Mouse (Mus musculus): Measurements from ENCODE around the gene Pigo. TPM values are rescaled to one million over a fixed set of nuclear protein-coding genes. Genes with fewer than 3 reads are reported as not detected.
A peak's percentile ranks its signal among the peaks of the same experiment; 100 is the strongest.

The Pigo gene
- polyA plus RNA-seq, 1 experiment from 2014 or later, result 13.2 TPM

- Histone ChIP-seq H3K9ac (ENCODE audit: low read depth, low read length) (peak overlapping the region; percentile 84), H3K36me3 (ENCODE audit: control insufficient read depth, insufficient read depth, low read length) (0 out of 2 replicates have a peak, but pooled peaks cover 8% of the 10 kb centered on the region), H3K27me3 (ENCODE audit: control insufficient read depth, insufficient read depth, low read length) (no peaks in the 10 kb centered on the region), H3K4me3 (ENCODE audit: low read depth, low read length) (peak overlapping the region; percentile 79), H3K4me2 (peak overlapping the region; percentile 89), H3K4me1 (ENCODE audit: control insufficient read depth, insufficient read depth, low read length) (peaks cover 29% of the 10 kb centered on the region), H3K27ac (ENCODE audit: low read depth, low read length) (peak overlapping the region; percentile 87), H3K9me3 (replicated peaks; ENCODE audit: control insufficient read depth, low read length) (no peaks in the 10 kb centered on the region)
- under 1% methylated on average over 25 of the region's 25 CpGs for WGBS (ENCODE audit: insufficient replicate concordance)
- peak; percentile 96 for ATAC-seq (replicated peaks; ENCODE audit: insufficient number of reproducible peaks, low FRiP score, low TSS enrichment)
Measured at GRCm38 (mm10) chr4:43040114-43040572, 14.5 kb upstream of the Pigo start.

- H3K9me3 ChIP-seq (replicated peaks; ENCODE audit: control insufficient read depth, low read length), result no peaks in the 10 kb centered on the region
- no peaks in the 10 kb centered on the region for H3K27me3 ChIP-seq (ENCODE audit: control insufficient read depth, insufficient read depth, low read length)
- peak overlapping the region; percentile 89 for H3K4me2 ChIP-seq
- peak; percentile 6 for ATAC-seq (replicated peaks; ENCODE audit: insufficient number of reproducible peaks, low FRiP score, low TSS enrichment)
- H3K9ac ChIP-seq (ENCODE audit: low read depth, low read length), result peak overlapping the region; percentile 84
- 2% methylated on average over 11 of the region's 11 CpGs for WGBS (ENCODE audit: insufficient replicate concordance)
- peak overlapping the region; percentile 79 for H3K4me3 ChIP-seq (ENCODE audit: low read depth, low read length)
- peak overlapping the region; percentile 87 for H3K27ac ChIP-seq (ENCODE audit: low read depth, low read length)
- 0 out of 2 replicates have a peak, but pooled peaks cover 8% of the 10 kb centered on the region for H3K36me3 ChIP-seq (ENCODE audit: control insufficient read depth, insufficient read depth, low read length)
- H3K4me1 ChIP-seq (ENCODE audit: control insufficient read depth, insufficient read depth, low read length), result peaks cover 24% of the 10 kb centered on the region
Measured at GRCm38 (mm10) chr4:43039609-43040008, 14.0 kb upstream of the Pigo start.

DNA sequence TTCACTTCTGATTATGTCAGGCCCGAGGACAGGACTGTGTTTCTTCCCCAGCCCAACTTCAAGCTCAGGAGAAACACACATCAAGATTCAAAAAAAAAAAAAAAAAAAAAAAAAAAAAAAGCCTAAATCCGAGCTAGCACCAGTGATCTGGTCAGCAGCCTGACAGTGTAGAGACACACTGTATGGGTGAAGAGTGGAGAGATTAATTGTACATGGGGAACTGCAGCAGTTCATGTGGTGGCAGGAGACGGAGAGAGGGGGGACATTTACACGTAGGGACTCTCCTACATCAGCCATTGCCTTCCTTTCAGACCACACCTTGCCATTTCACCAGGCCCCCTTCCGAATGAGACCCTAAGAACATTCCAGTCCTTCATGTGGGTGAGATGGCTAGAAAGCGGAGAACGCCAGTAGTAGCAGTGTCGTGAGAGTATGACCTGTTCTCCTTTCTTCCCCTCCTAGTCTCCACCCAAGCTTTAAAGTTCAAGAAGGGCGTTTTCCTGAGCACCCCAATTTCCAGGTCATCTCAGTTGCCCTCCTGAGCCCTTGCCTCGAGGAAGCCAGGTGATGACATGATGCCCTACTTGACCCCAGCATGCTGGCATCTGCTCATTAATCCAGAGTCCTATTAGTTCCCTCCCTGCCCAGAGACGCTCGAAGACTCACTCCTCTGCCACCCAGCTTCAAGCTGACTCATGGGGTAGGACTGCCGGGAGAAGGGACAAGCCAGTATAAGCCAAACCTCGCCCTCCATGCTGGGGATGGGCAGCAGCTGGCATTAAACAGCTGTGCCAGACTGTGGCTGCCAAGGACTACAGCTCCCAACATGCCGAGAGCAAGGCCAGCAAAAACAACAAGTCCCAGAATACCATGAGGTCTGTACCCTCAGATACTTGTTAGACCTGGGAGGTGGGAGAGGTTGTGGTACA lies 13.2 kb upstream of the Pigo start:
- Histone ChIP-seq H3K4me1 (ENCODE audit: control insufficient read depth, insufficient read depth, low read length) (peaks cover 16% of the 10 kb centered on the region), H3K27ac (ENCODE audit: low read depth, low read length) (peak overlapping the region; percentile 87), H3K4me2 (peak overlapping the region; percentile 89), H3K4me3 (ENCODE audit: low read depth, low read length) (peak overlapping the region; percentile 79), H3K9me3 (replicated peaks; ENCODE audit: control insufficient read depth, low read length) (no peaks in the 10 kb centered on the region), H3K9ac (ENCODE audit: low read depth, low read length) (peak overlapping the region; percentile 84), H3K27me3 (ENCODE audit: control insufficient read depth, insufficient read depth, low read length) (no peaks in the 10 kb centered on the region), H3K36me3 (ENCODE audit: control insufficient read depth, insufficient read depth, low read length) (0 out of 2 replicates have a peak, but pooled peaks cover 11% of the 10 kb centered on the region)
- no peak for ATAC-seq (replicated peaks; ENCODE audit: insufficient number of reproducible peaks, low FRiP score, low TSS enrichment)
- 44% methylated on average over 15 of the region's 15 CpGs for WGBS (ENCODE audit: insufficient replicate concordance)

- H3K9ac ChIP-seq (ENCODE audit: low read depth, low read length), result no peak overlapping the region
- peak overlapping the region; percentile 87 for H3K27ac ChIP-seq (ENCODE audit: low read depth, low read length)
- peak overlapping the region; percentile 15 for H3K4me3 ChIP-seq (ENCODE audit: low read depth, low read length)
- H3K4me2 ChIP-seq, result peak overlapping the region; percentile 89
- ATAC-seq (replicated peaks; ENCODE audit: insufficient number of reproducible peaks, low FRiP score, low TSS enrichment), result no peak
- H3K4me1 ChIP-seq (ENCODE audit: control insufficient read depth, insufficient read depth, low read length), result peaks cover 15% of the 10 kb centered on the region
- 39% methylated on average over 4 of the region's 4 CpGs for WGBS (ENCODE audit: insufficient replicate concordance)
- H3K9me3 ChIP-seq (replicated peaks; ENCODE audit: control insufficient read depth, low read length), result no peaks in the 10 kb centered on the region
- 0 out of 2 replicates have a peak, but pooled peaks cover 14% of the 10 kb centered on the region for H3K36me3 ChIP-seq (ENCODE audit: control insufficient read depth, insufficient read depth, low read length)
- H3K27me3 ChIP-seq (ENCODE audit: control insufficient read depth, insufficient read depth, low read length), result no peaks in the 10 kb centered on the region
Measured at GRCm38 (mm10) chr4:43037860-43038566, 12.4 kb upstream of the Pigo start.

DNA sequence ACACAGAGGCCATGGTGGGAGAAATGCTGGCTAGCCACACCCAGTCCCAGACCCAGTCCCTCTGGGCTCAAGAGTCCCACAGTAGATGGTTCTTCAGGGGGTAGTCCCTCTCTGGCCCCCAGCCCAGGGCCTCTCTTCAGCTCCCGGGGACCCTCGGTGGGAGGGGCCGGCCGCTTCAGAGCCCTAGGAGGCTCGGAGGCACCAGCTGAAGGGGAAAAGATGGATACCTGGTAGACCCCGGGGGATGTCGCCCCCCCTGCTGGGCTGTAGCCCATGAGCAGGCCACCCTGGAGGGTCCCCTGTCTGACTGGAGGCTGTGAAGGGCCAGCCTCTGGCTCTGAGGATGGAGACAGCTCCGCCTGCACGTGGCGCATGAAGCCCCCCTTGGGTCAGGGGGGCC lies 10.7 kb upstream of the Pigo start:
- Histone ChIP-seq H3K4me2 (peak overlapping the region; percentile 53; the same call in 1 of the 2 replicates), H3K36me3 (ENCODE audit: control insufficient read depth, insufficient read depth, low read length) (0 out of 2 replicates have a peak, but pooled peaks cover 14% of the 10 kb centered on the region), H3K27ac (ENCODE audit: low read depth, low read length) (no peak overlapping the region), H3K27me3 (ENCODE audit: control insufficient read depth, insufficient read depth, low read length) (no peaks in the 10 kb centered on the region), H3K9me3 (replicated peaks; ENCODE audit: control insufficient read depth, low read length) (no peaks in the 10 kb centered on the region), H3K4me1 (ENCODE audit: control insufficient read depth, insufficient read depth, low read length) (peaks cover 20% of the 10 kb centered on the region), H3K4me3 (ENCODE audit: low read depth, low read length) (no peak overlapping the region), H3K9ac (ENCODE audit: low read depth, low read length) (no peak overlapping the region)
- 85% methylated on average over 10 of the region's 10 CpGs for WGBS (ENCODE audit: insufficient replicate concordance)
- no peak for ATAC-seq (replicated peaks; ENCODE audit: insufficient number of reproducible peaks, low FRiP score, low TSS enrichment)

DNA sequence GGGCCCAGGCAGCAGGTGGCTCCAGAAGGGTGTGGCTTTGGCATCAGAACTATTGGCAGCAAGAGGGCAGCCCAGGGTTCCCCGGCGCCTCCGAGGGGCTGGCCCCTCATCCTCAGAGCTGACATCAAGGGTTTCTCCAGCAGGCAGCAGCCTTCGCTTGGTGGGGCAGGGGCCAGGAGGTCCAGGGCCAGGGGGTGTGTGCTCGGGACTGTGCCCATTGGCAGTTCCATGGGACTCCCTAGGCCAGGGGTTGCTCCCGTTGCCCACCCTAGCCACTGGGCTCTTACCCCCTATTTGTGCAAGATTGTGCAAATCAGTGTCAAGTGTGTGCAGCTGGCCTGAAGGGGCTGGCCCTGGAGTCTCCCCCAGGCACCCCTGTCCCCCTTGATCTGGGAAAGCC lies 10.2 kb upstream of the Pigo start:
- Histone ChIP-seq H3K4me1 (ENCODE audit: control insufficient read depth, insufficient read depth, low read length) (peaks cover 20% of the 10 kb centered on the region), H3K27ac (ENCODE audit: low read depth, low read length) (no peak overlapping the region), H3K4me2 (no peak overlapping the region), H3K36me3 (ENCODE audit: control insufficient read depth, insufficient read depth, low read length) (0 out of 2 replicates have a peak, but pooled peaks cover 14% of the 10 kb centered on the region), H3K27me3 (ENCODE audit: control insufficient read depth, insufficient read depth, low read length) (no peaks in the 10 kb centered on the region), H3K9me3 (replicated peaks; ENCODE audit: control insufficient read depth, low read length) (no peaks in the 10 kb centered on the region), H3K4me3 (ENCODE audit: low read depth, low read length) (no peak overlapping the region), H3K9ac (ENCODE audit: low read depth, low read length) (no peak overlapping the region)
- WGBS (ENCODE audit: insufficient replicate concordance), result 88% methylated on average over 6 of the region's 6 CpGs
- no peak for ATAC-seq (replicated peaks; ENCODE audit: insufficient number of reproducible peaks, low FRiP score, low TSS enrichment)

- H3K4me2 ChIP-seq, result no peak overlapping the region
- no peak for ATAC-seq (replicated peaks; ENCODE audit: insufficient number of reproducible peaks, low FRiP score, low TSS enrichment)
- H3K4me1 ChIP-seq (ENCODE audit: control insufficient read depth, insufficient read depth, low read length), result peaks cover 15% of the 10 kb centered on the region; the same call in 1 of the 2 replicates
- H3K4me3 ChIP-seq (ENCODE audit: low read depth, low read length), result no peak overlapping the region
- H3K27ac ChIP-seq (ENCODE audit: low read depth, low read length), result no peak overlapping the region
- H3K36me3 ChIP-seq (ENCODE audit: control insufficient read depth, insufficient read depth, low read length), result peaks cover 18% of the 10 kb centered on the region; the same call in 1 of the 2 replicates
- 78% methylated on average over 14 of the region's 14 CpGs for WGBS (ENCODE audit: insufficient replicate concordance)
- H3K27me3 ChIP-seq (ENCODE audit: control insufficient read depth, insufficient read depth, low read length), result no peaks in the 10 kb centered on the region
- no peak overlapping the region for H3K9ac ChIP-seq (ENCODE audit: low read depth, low read length)
- H3K9me3 ChIP-seq (replicated peaks; ENCODE audit: control insufficient read depth, low read length), result no peaks in the 10 kb centered on the region
Measured at GRCm38 (mm10) chr4:43033481-43033880, 7.9 kb upstream of the Pigo start.

DNA sequence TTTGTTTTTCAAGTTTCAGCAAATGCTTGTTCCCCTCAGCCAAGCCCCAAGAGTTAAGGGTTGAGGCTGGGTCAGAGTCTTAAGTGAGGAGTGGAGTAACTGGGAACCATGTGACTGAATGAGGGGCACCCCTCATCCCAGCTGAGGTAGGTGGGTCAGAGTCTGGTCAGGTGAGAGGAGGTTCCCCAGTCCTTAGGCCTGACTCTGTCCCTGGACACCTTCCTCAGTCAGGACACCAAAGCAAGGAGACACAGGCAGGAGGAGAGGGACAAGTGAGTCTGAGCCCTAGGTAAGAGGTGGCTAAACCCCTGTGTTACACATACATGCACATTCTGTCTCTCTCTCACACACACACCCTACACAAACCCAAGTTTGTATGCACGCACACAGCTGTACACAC lies 6.9 kb upstream of the Pigo start:
- ATAC-seq (replicated peaks; ENCODE audit: insufficient number of reproducible peaks, low FRiP score, low TSS enrichment), result no peak
- 90% methylated on average over 1 of the region's 1 CpGs for WGBS (ENCODE audit: insufficient replicate concordance)
- Histone ChIP-seq H3K9me3 (replicated peaks; ENCODE audit: control insufficient read depth, low read length) (no peaks in the 10 kb centered on the region), H3K4me1 (ENCODE audit: control insufficient read depth, insufficient read depth, low read length) (peaks cover 9% of the 10 kb centered on the region; the same call in 1 of the 2 replicates), H3K27ac (ENCODE audit: low read depth, low read length) (no peak overlapping the region), H3K4me2 (no peak overlapping the region), H3K9ac (ENCODE audit: low read depth, low read length) (no peak overlapping the region), H3K4me3 (ENCODE audit: low read depth, low read length) (no peak overlapping the region), H3K27me3 (ENCODE audit: control insufficient read depth, insufficient read depth, low read length) (no peaks in the 10 kb centered on the region), H3K36me3 (ENCODE audit: control insufficient read depth, insufficient read depth, low read length) (peaks cover 27% of the 10 kb centered on the region; the same call in 1 of the 2 replicates)

Measured in heart, embryonic 11.5 days (tissue).